Mouse (Mus musculus) CH12.LX (cell line): ENCODE results near the gene Cbfa2t3. TPM values are rescaled to one million over a fixed set of nuclear protein-coding genes. Genes with fewer than 3 reads are reported as not detected.
A peak's percentile ranks its signal among the peaks of the same experiment; 100 is the strongest.

Experiments
- DNase-seq: peaks from one replicate; pipeline ENCODE4 v3.0.0-alpha.2; 2013; ENCODE audit errors: extremely low read depth
- H3K27ac ChIP-seq: 2 replicates; pipeline ENCODE4 v1.5.1; 2012; ENCODE audit warnings: low read depth, mild to moderate bottlenecking, control low read depth, moderate library complexity; ENCODE audit not compliant: insufficient read depth
- H3K27me3 ChIP-seq: replicated peaks from 2 replicates; pipeline ENCODE3; 2012; ENCODE audit warnings: inconsistent platforms
- H3K36me3 ChIP-seq, 2 experiments: replicated peaks in 1 of 2; 2 replicates each; pipeline versions ENCODE3 to v1.6.1; 2012; ENCODE audit warnings: inconsistent platforms in 1 of 2, low read length in 1 of 2, mild to moderate bottlenecking in 1 of 2, mixed read lengths in 1 of 2, moderate library complexity in 1 of 2; ENCODE audit not compliant: control insufficient read depth in 1 of 2, insufficient read depth in 1 of 2
- H3K4me1 ChIP-seq, 2 experiments: 2 replicates each; pipeline ENCODE4 v1.6.1; 2012; ENCODE audit warnings: inconsistent platforms in 1 of 2, moderate library complexity in 1 of 2; ENCODE audit not compliant: insufficient read depth in 2 of 2, control insufficient read depth in 1 of 2
- H3K4me2 ChIP-seq: 2 replicates; pipeline ENCODE4 v1.6.1; 2012; ENCODE audit warnings: low read depth, mild to moderate bottlenecking, control low read depth; ENCODE audit not compliant: poor library complexity, insufficient read depth, severe bottlenecking
- H3K4me3 ChIP-seq, 3 experiments: fragments of 150-350 bp in 1 of 3; sonication (generic) in 1 of 3; replicated peaks in 1 of 3; 2 replicates each; pipeline versions ENCODE3 to v1.5.1; 2011 to 2012; ENCODE audit warnings: low read depth in 2 of 3, low read length in 2 of 3, mild to moderate bottlenecking in 2 of 3, moderate library complexity in 2 of 3, control low read depth in 1 of 3, improper control_type of control experiment in 1 of 3, inconsistent platforms in 1 of 3, mixed read lengths in 1 of 3; ENCODE audit not compliant: poor library complexity in 1 of 3
- H3K79me2 ChIP-seq: replicated peaks from 2 replicates; pipeline ENCODE4 v1.6.1; 2012; ENCODE audit warnings: mild to moderate bottlenecking, moderate library complexity; ENCODE audit not compliant: control insufficient read depth, poor library complexity, insufficient read depth, severe bottlenecking; ENCODE audit errors: extremely low read depth
- H3K9ac ChIP-seq: 2 replicates; pipeline ENCODE4 v1.6.1; 2012; ENCODE audit warnings: low read depth, mild to moderate bottlenecking, control low read depth, moderate library complexity; ENCODE audit not compliant: insufficient read depth
- H3K9me3 ChIP-seq: replicated peaks from 2 replicates; pipeline ENCODE3; 2012; ENCODE audit warnings: low read length, inconsistent platforms, mixed read lengths
- CHD2 ChIP-seq: IDR thresholded peaks from 2 replicates; pipeline ENCODE4 v1.6.1; 2011; ENCODE audit warnings: low read length, improper control_type of control experiment
- ELF1 ChIP-seq: IDR thresholded peaks from 2 replicates; pipeline ENCODE4 v1.6.1; 2014; ENCODE audit warnings: low read depth, mild to moderate bottlenecking, inconsistent platforms, low read length, improper control_type of control experiment
- ETS1 ChIP-seq: conservative IDR thresholded peaks from 2 replicates; pipeline ENCODE4 v1.6.1; 2012; ENCODE audit warnings: low read depth, mild to moderate bottlenecking, inconsistent platforms, low read length, improper control_type of control experiment, moderate library complexity
- HCFC1 ChIP-seq: IDR thresholded peaks from 2 replicates; pipeline ENCODE4 v1.6.1; 2012; ENCODE audit warnings: low read depth, mild to moderate bottlenecking, inconsistent platforms, low read length, improper control_type of control experiment
- IRF4 ChIP-seq: IDR thresholded peaks from 2 replicates; pipeline ENCODE4 v1.6.1; 2014; ENCODE audit warnings: low read depth, mild to moderate bottlenecking, inconsistent platforms, low read length, improper control_type of control experiment
- JUN ChIP-seq: IDR thresholded peaks from 2 replicates; pipeline ENCODE4 v1.6.1; 2011; ENCODE audit warnings: low read depth, mild to moderate bottlenecking, low read length, improper control_type of control experiment, moderate library complexity; ENCODE audit not compliant: insufficient read depth
- MAX ChIP-seq: IDR thresholded peaks from 2 replicates; pipeline ENCODE4 v1.6.1; 2011; ENCODE audit warnings: low read length, improper control_type of control experiment
- MYC ChIP-seq: IDR thresholded peaks from 2 replicates; pipeline ENCODE4 v1.6.1; 2011; ENCODE audit warnings: low read depth, mild to moderate bottlenecking, improper control_type of control experiment, low read length
- NELFE ChIP-seq: IDR thresholded peaks from 2 replicates; pipeline ENCODE4 v1.6.1; 2011; ENCODE audit warnings: low read depth, low read length, improper control_type of control experiment
- POLR2A ChIP-seq: IDR thresholded peaks from 2 replicates; pipeline ENCODE4 v1.6.1; 2011; ENCODE audit warnings: low read depth, mild to moderate bottlenecking, improper control_type of control experiment, low read length
- SIN3A ChIP-seq: IDR thresholded peaks from 2 replicates; pipeline ENCODE4 v1.6.1; 2012; ENCODE audit warnings: low read length, improper control_type of control experiment, inconsistent platforms
- SMC3 ChIP-seq: IDR thresholded peaks from 2 replicates; pipeline ENCODE4 v1.6.1; 2011; ENCODE audit warnings: low read depth, low read length, improper control_type of control experiment
- TCF12 ChIP-seq: IDR thresholded peaks from 2 replicates; pipeline ENCODE4 v1.6.1; 2014; ENCODE audit warnings: low read depth, mild to moderate bottlenecking, inconsistent platforms, low read length, improper control_type of control experiment
- UBTF ChIP-seq: IDR thresholded peaks from 2 replicates; pipeline ENCODE4 v1.6.1; 2012; ENCODE audit warnings: low read depth, mild to moderate bottlenecking, inconsistent platforms, low read length, improper control_type of control experiment, moderate library complexity
- USF1 ChIP-seq: IDR thresholded peaks from 2 replicates; pipeline ENCODE4 v1.6.1; 2014; ENCODE audit warnings: low read depth, mild to moderate bottlenecking, inconsistent platforms, low read length, improper control_type of control experiment
- ZKSCAN1 ChIP-seq: IDR thresholded peaks from 2 replicates; pipeline ENCODE4 v1.6.1; 2012; ENCODE audit warnings: low read depth, inconsistent platforms, low read length, improper control_type of control experiment, borderline replicate concordance
- ZNF384 ChIP-seq: IDR thresholded peaks from 2 replicates; pipeline ENCODE4 v1.6.1; 2012; ENCODE audit warnings: low read depth, low read length, improper control_type of control experiment, inconsistent platforms
- dilution Hi-C: fragments of 300-500 bp; cut with MboI; formaldehyde crosslinking; loops from 2 replicates; pipeline ENCODE4 v1.14.3; 2020; ENCODE audit warnings: low sequenced_read_pairs; ENCODE audit not compliant: extremely low pct_unique_long_range_greater_than_20kb, extremely low pct_ligation_motif_present
- in situ Hi-C: fragments of 300-500 bp; cut with MboI; formaldehyde crosslinking; loops from 3 replicates; pipeline ENCODE4 v1.14.3; 2019; ENCODE audit warnings: low sequenced_read_pairs, low pct_ligation_motif_present, low pct_unique_long_range_greater_than_20kb, mixed read lengths
- polyA plus RNA-seq: library from polyadenylated mRNA; unstranded; fragments of >175 nt; gene quantifications from 2 replicates; pipeline ENCODE4 v1.2.1, GENCODE M21; 2012; ENCODE audit warnings: low read depth; ENCODE audit not compliant: insufficient read length
- total RNA-seq, 2 experiments: library from RNA; depleted of rRNA; stranded (reverse); fragments of 300-350 nt in 1 of 2; fragments of >200 nt in 1 of 2; gene quantifications; 2 replicates each; pipeline ENCODE4 v1.2.3; 2012 to 2014

Cbfa2t3 gene
- total and polyA plus RNA-seq, 3 experiments = 0.47 to 22.6 (median 2.1) TPM

DNA sequence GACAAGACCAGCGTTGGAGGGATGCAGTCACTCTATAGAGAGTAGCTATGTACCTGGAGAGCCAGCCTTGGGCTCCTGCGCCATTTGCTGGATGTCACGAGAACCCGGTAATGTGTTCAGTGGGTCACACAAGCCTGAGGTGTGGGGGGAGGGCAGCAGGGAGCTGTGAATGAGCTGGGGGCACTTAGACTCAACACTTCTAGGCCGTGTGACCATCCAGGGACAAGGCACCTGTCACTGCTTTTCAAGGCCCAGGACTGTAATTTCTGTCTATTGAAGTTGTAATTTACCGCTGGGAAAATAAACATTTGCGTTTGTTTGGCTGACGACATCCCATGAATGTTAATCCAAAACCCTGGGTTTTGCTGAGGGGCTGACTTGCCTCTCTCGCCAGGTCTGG is 12.0 kb downstream of the Cbfa2t3 start:
- no peaks in the 10 kb centered on the region for H3K9me3 ChIP-seq
- H3K36me3 ChIP-seq = peaks cover 42 to 90% of the 10 kb centered on the region in 2 experiments
- in situ Hi-C loops = no loop called here
- TF ChIP-seq CHD2 = no peak
- TF ChIP-seq MYC = no peak
- no peak for TF ChIP-seq UBTF
- TF ChIP-seq, all 38 proteins: peak for 0
- no peak for DNase-seq
- Histone ChIP-seq H3K79me2 (peaks cover 20% of the 10 kb centered on the region), H3K4me2 (no peak overlapping the region), H3K27ac (no peak overlapping the region), H3K4me1 (peaks cover 31 to 67% of the 10 kb centered on the region in 2 experiments), H3K9ac (no peak overlapping the region), H3K4me3 (no peak overlapping the region), H3K27me3 (no peaks in the 10 kb centered on the region)
- dilution Hi-C loops = no loop called here

DNA sequence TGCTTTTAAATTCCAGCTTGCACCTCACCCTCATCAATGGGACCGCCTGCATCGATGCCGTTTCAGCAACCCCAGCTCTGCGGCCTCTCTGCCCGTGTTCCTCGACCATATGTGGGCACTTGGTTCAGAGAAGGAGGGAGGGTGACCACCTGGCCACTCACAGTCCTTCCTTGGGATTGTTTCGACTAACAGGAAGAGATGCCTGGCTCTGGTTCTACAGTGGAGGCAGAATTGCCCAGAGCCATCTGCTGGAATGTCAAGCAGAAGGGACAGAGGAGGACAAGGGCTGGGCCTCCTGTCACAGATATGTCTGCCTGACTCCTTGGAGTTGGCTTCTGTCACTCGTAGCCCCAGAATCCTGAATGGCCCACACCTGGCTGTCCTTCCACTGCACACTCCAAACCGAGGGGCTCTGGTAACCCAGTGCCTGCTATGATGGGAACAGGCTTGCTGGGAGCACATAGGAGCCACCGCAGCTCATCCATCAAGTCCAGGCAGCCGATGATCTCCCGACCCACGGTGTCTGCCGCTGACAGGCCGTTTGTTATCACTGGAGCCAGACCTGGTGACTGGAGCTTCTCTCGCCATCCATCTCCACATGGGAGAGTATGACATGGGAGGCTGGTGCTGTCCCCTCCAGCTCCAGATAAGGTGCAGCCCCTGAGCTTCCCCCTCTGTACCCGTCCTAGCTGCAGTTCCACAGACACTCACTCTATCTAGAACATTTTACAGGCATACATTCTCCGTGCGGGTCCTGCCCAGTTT is 13.6 kb downstream of the Cbfa2t3 start:
- H3K4me2 ChIP-seq = no peak overlapping the region
- in situ Hi-C loops = no loop called here
- H3K9me3 ChIP-seq = no peaks in the 10 kb centered on the region
- no peak overlapping the region for H3K4me3 ChIP-seq
- peaks cover 51 to 88% of the 10 kb centered on the region in 2 experiments for H3K36me3 ChIP-seq
- H3K9ac ChIP-seq = no peak overlapping the region
- DNase-seq = no peak
- H3K27ac ChIP-seq = no peak overlapping the region
- TF ChIP-seq POLR2A (peak; percentile 18; the same call in 1 of the 2 replicates), MAX (no peak)
- H3K79me2 ChIP-seq = peaks cover 17% of the 10 kb centered on the region
- no peaks in the 10 kb centered on the region for H3K27me3 ChIP-seq
- H3K4me1 ChIP-seq = peaks cover 16 to 56% of the 10 kb centered on the region in 2 experiments
- dilution Hi-C loops = no loop called here

DNA sequence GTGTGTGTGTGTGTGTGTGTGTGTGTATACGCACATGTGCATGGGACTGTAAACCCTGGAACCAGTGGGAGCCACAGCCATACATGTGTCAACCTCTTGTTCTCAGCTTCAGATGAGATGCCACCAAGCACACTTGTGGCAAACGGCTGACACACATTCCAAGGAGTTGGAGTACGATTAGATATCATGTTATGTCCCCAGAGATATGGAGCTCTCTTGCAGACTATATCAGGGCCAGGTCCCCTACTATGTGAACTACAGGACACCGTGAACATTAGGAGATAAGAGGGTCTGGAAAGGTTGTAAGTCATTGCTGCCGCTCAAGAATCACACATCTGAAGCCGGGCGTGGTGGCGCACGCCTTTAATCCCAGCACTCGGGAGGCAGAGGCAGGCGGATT is 16.1 kb downstream of the Cbfa2t3 start:
- no peak overlapping the region for H3K4me3 ChIP-seq
- no peak overlapping the region for H3K9ac ChIP-seq
- TF ChIP-seq HCFC1 (no peak), SIN3A (no peak), ZNF384 (no peak), ELF1 (no peak), UBTF (no peak), NELFE (no peak), USF1 (no peak), ETS1 (no peak), JUN (no peak), POLR2A (no peak), SMC3 (no peak), ZKSCAN1 (no peak), MYC (no peak), TCF12 (no peak), IRF4 (no peak)
- no peak for DNase-seq
- in situ Hi-C loops = no loop called here
- peaks cover 17% of the 10 kb centered on the region for H3K9me3 ChIP-seq
- no peak overlapping the region for H3K4me2 ChIP-seq
- H3K4me1 ChIP-seq = peaks cover 2 to 33% of the 10 kb centered on the region in 2 experiments; a peak in 3 of 4 replicates
- H3K36me3 ChIP-seq = peaks cover 58 to 88% of the 10 kb centered on the region in 2 experiments
- H3K27me3 ChIP-seq = no peaks in the 10 kb centered on the region
- H3K27ac ChIP-seq = no peak overlapping the region
- peaks cover 15% of the 10 kb centered on the region; the same call in 1 of the 2 replicates for H3K79me2 ChIP-seq
- dilution Hi-C loops = no loop called here
